Mouse (Mus musculus): ENCODE measurements around the gene Usp22.

The Usp22 gene

DNA sequence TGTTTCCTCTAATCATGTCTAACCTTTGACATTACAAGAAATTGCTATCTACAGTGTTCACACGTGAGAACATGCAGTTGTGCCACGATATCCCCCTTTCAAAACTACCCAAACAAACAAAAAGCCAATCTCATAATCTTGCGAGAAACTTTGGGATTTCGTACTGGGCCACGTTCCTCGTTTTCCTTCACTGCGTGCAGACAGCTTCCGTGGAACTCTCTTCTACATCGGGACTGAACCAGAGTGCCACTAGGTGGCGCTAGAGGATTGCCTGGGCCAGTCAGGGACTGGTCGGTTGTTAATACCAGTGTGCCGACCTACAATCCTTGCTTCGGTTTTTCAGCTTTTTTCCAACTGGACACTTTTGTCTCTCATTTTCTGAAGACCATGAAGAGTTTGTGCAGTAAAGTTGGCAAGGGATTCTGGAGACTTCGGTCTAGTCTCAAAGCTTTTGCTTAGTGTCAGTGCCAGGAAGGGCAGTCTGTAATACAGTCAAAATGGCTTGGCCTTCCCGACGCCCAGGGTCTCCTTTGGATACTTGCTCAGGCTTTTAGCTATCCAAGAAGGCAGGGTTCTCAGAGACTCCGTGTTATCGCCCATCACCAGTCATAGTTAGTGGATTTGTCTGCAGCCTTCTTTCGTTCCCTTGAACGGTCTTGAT lies 70.5 kb downstream of the Usp22 start:
- peak; percentile 87 for DNase-seq (ENCODE audit: extremely low spot score)

- no peak for DNase-seq (ENCODE audit: extremely low spot score)
Measured at GRCm38 (mm10) chr11:61102397-61103339, 72.2 kb downstream of the Usp22 start.
